Mouse (Mus musculus) thymus, postnatal 0 days (tissue): ENCODE results near the gene H2-T22. TPM values are rescaled to one million over a fixed set of nuclear protein-coding genes. Genes with fewer than 3 reads are reported as not detected.

Experiments used
- DNase-seq: peaks from one replicate; pipeline ENCODE4 v3.0.0-alpha.2; 2015; ENCODE audit warnings: low spot score
- polyA plus RNA-seq: library from polyadenylated mRNA; unstranded; fragments of >200 nt; fragmentation: Nextera tagmentation; extraction: Ambion mirVana; gene quantifications from 2 replicates; pipeline ENCODE4 v1.2.1, GENCODE M21; 2015

The H2-T22 gene
- polyA plus RNA-seq, 1 experiment from 2014 or later: 66.8 TPM

- peak; percentile 53 for DNase-seq
These were observed 43.8 kb downstream of the H2-T22 start for GRCm38 (mm10) chr17:35998545-35999305.

GRCm38 (mm10) chr17:35997713-35998510 is 44.6 kb downstream of the H2-T22 start:
- DNase-seq: peak; percentile 41

- peak; percentile 98 for DNase-seq
These were observed 45.6 kb downstream of the H2-T22 start for GRCm38 (mm10) chr17:35996949-35997348.

GRCm38 (mm10) chr17:35994879-35995240 is 47.7 kb downstream of the H2-T22 start:
- DNase-seq: peak; percentile 14

GRCm38 (mm10) chr17:35994175-35994878 is 48.2 kb downstream of the H2-T22 start:
- peak; percentile 79 for DNase-seq

GRCm38 (mm10) chr17:35993675-35994074 is 48.9 kb downstream of the H2-T22 start:
- DNase-seq: peak; percentile 92

- no peak for DNase-seq
These were observed 50.8 kb downstream of the H2-T22 start for GRCm38 (mm10) chr17:35991781-35992180.

Other genes with a start within 250 kb of the H2-T22 start
- gene Ier3, start 221.1 kb downstream of the H2-T22 start, polyA plus RNA-seq: 18.1 and 19.0 TPM in 2 replicates
- 88.3 and 93.1 TPM in 2 replicates for gene Flot1, start 219.5 kb downstream of the H2-T22 start, polyA plus RNA-seq
- 942 and 997 TPM in 2 replicates for gene Tubb5, start 204.4 kb downstream of the H2-T22 start, polyA plus RNA-seq
- gene Mdc1, start 201.2 kb downstream of the H2-T22 start, polyA plus RNA-seq: 6.7 TPM in 2 replicates
- 53.7 and 59.1 TPM in 2 replicates for gene Nrm, start 181.4 kb downstream of the H2-T22 start, polyA plus RNA-seq
- 82.4 and 89.3 TPM in 2 replicates for gene Ppp1r18, start 177.2 kb downstream of the H2-T22 start, polyA plus RNA-seq
- gene Dhx16, start 162.9 kb downstream of the H2-T22 start, polyA plus RNA-seq: 48.9 and 50.6 TPM in 2 replicates
- 24.5 and 27.1 TPM in 2 replicates for gene 2310061I04Rik, start 145.3 kb downstream of the H2-T22 start, polyA plus RNA-seq
- gene Atat1, start 132.7 kb downstream of the H2-T22 start, polyA plus RNA-seq: 16.4 and 17.5 TPM in 2 replicates
- gene Mrps18b, start 126.4 kb downstream of the H2-T22 start, polyA plus RNA-seq: 91.1 and 93.5 TPM in 2 replicates
- gene Ppp1r10, start 126.3 kb downstream of the H2-T22 start, polyA plus RNA-seq: 35.6 and 36.0 TPM in 2 replicates
- 102 and 114 TPM in 2 replicates for gene Abcf1, start 73.0 kb downstream of the H2-T22 start, polyA plus RNA-seq
- 38.6 and 42.4 TPM in 2 replicates for gene Gnl1, start 62.9 kb downstream of the H2-T22 start, polyA plus RNA-seq
- 22.0 TPM in 2 replicates for gene Prr3, start 62.5 kb downstream of the H2-T22 start, polyA plus RNA-seq
- gene H2-T24, start 22.2 kb downstream of the H2-T22 start, polyA plus RNA-seq: 4.2 and 6.5 TPM in 2 replicates
- gene H2-T23, start 9.9 kb downstream of the H2-T22 start, polyA plus RNA-seq: 136 and 163 TPM in 2 replicates
- 0.10 and 0.13 TPM in 2 replicates for gene Gm6034, start 214 bp upstream of the H2-T22 start, polyA plus RNA-seq
- gene Gm11127, start 15.6 kb upstream of the H2-T22 start, polyA plus RNA-seq: 0.96 and 1.3 TPM in 2 replicates
- 0.48 and 0.57 TPM in 2 replicates for gene Gm19684, start 78.9 kb upstream of the H2-T22 start, polyA plus RNA-seq
- 0.45 and 0.99 TPM in 2 replicates for gene Gm7030, start 86.7 kb upstream of the H2-T22 start, polyA plus RNA-seq
- gene Gm8909, start 125.8 kb upstream of the H2-T22 start, polyA plus RNA-seq: 13.7 and 15.3 TPM in 2 replicates
- gene H2-T3, start 147.5 kb upstream of the H2-T22 start, polyA plus RNA-seq: 1.9 and 2.7 TPM in 2 replicates
- gene Rpp21, start 215.3 kb upstream of the H2-T22 start, polyA plus RNA-seq: 155 and 159 TPM in 2 replicates
- 11.4 and 16.1 TPM in 2 replicates for gene Trim39, start 229.5 kb upstream of the H2-T22 start, polyA plus RNA-seq
- 0.12 TPM in 1 of 2 replicates, not detected in the other for gene H2-M10.2, start 243.7 kb upstream of the H2-T22 start, polyA plus RNA-seq